Mouse (Mus musculus) stomach, embryonic 16.5 days (tissue): ENCODE data around the gene Paox. TPM values are rescaled to one million over a fixed set of nuclear protein-coding genes. Genes with fewer than 3 reads are reported as not detected.

Experiments
- ATAC-seq: fragments of 200-750 bp; cut with Nextera tagmentation; 2 replicates; pipeline ENCODE4 v1.8.0; 2017; ENCODE audit warnings: moderate number of reproducible peaks, moderate TSS enrichment; ENCODE audit not compliant: insufficient read depth, low FRiP score
- H3K27ac ChIP-seq: fragments of 300-500 bp; sonication (generic); 2 replicates; pipeline ENCODE4 v1.5.1; 2014; ENCODE audit warnings: low read length
- H3K27me3 ChIP-seq: fragments of 300-500 bp; sonication (generic); 2 replicates; pipeline ENCODE4 v1.6.1; 2014; ENCODE audit warnings: low read length, control low read depth, mixed read lengths; ENCODE audit not compliant: control insufficient read depth, insufficient read depth
- H3K36me3 ChIP-seq: fragments of 300-500 bp; sonication (generic); 2 replicates; pipeline ENCODE4 v1.6.1; 2014; ENCODE audit warnings: low read length; ENCODE audit not compliant: control insufficient read depth, insufficient read depth
- H3K4me1 ChIP-seq: fragments of 300-500 bp; sonication (generic); 2 replicates; pipeline ENCODE4 v1.6.1; 2014; ENCODE audit warnings: low read length, control low read depth, mixed read lengths; ENCODE audit not compliant: control insufficient read depth, insufficient read depth
- H3K4me2 ChIP-seq: fragments of 300-500 bp; sonication (generic); 2 replicates; pipeline ENCODE4 v1.6.1; 2014; ENCODE audit warnings: low read depth, low read length, mixed read lengths
- H3K4me3 ChIP-seq: fragments of 300-500 bp; sonication (generic); replicated peaks from 2 replicates; pipeline ENCODE4 v1.5.1; 2014; ENCODE audit warnings: mild to moderate bottlenecking, low read length
- H3K9ac ChIP-seq: fragments of 300-500 bp; sonication (generic); 2 replicates; pipeline ENCODE4 v1.6.1; 2014; ENCODE audit warnings: low read length
- H3K9me3 ChIP-seq: fragments of 300-500 bp; sonication (generic); replicated peaks from 2 replicates; pipeline ENCODE4 v1.6.1; 2016; ENCODE audit warnings: low read length, control low read depth; ENCODE audit not compliant: control insufficient read depth
- WGBS: fragments of 180-500 bp; shearing (Covaris S2); extraction: QIAGEN DNeasy Blood & Tissue Kit; methylation state at CpG from one replicate; pipeline ENCODE4 v1.1.7; 2014; 5-methylcytosine and 5-hydroxymethylcytosine counted together
- polyA plus RNA-seq: library from polyadenylated mRNA; unstranded; fragments of >200 nt; fragmentation: Nextera tagmentation; extraction: Ambion mirVana; gene quantifications from 2 replicates; pipeline ENCODE4 v1.2.1, GENCODE M21; 2015

Gene Paox
- polyA plus RNA-seq, 1 experiment from 2014 or later = 31.4 TPM

- H3K27ac ChIP-seq = no peak overlapping the region
- H3K4me1 ChIP-seq = 0 out of 2 replicates have a peak, but pooled peaks cover 5% of the 10 kb centered on the region
- H3K27me3 ChIP-seq = peaks cover 24% of the 10 kb centered on the region
- H3K4me2 ChIP-seq = peak overlapping the region; percentile 47
- H3K4me3 ChIP-seq = peak overlapping the region; percentile 21; the same call in 1 of the 2 replicates
- H3K9me3 ChIP-seq = no peaks in the 10 kb centered on the region
- ATAC-seq = 0 out of 2 replicates have a peak, but pooled peaks have one; percentile 15
- 3% methylated on average over 28 of the region's 28 CpGs for WGBS
- H3K9ac ChIP-seq = peak overlapping the region; percentile 53; the same call in 1 of the 2 replicates
- H3K36me3 ChIP-seq = no peaks in the 10 kb centered on the region
Observed at GRCm38 (mm10) chr7:140153383-140153782, 37.8 kb downstream of the Paox start.

- peak overlapping the region; percentile 47 for H3K4me2 ChIP-seq
- no peak overlapping the region for H3K4me3 ChIP-seq
- H3K36me3 ChIP-seq = no peaks in the 10 kb centered on the region
- H3K4me1 ChIP-seq = 0 out of 2 replicates have a peak, but pooled peaks cover 5% of the 10 kb centered on the region
- no peaks in the 10 kb centered on the region for H3K9me3 ChIP-seq
- no peak overlapping the region for H3K27ac ChIP-seq
- WGBS = 15% methylated on average over 4 of the region's 4 CpGs
- H3K9ac ChIP-seq = no peak overlapping the region; the same call in 1 of the 2 replicates
- ATAC-seq = no peak
- H3K27me3 ChIP-seq = peaks cover 24% of the 10 kb centered on the region
Observed at GRCm38 (mm10) chr7:140153829-140154217, 38.2 kb downstream of the Paox start.

GRCm38 (mm10) chr7:140154218-140154927, 38.8 kb downstream of the Paox start, which contains the start of gene Sprn:
Sprn (minus strand) TSS chr7:140154877.
- H3K27ac ChIP-seq = no peak within 1 kb of the TSS
- peaks cover 24% of the 10 kb centered on the region for H3K27me3 ChIP-seq
- H3K36me3 ChIP-seq = no peaks in the 10 kb centered on the region
- 3% methylated on average over 28 of the region's 28 CpGs for WGBS
- peak within 1 kb of the TSS; percentile 47 for H3K4me2 ChIP-seq
- peak; percentile 26; the same call in 1 of the 2 replicates for ATAC-seq
- H3K9me3 ChIP-seq = no peaks in the 10 kb centered on the region
- H3K4me3 ChIP-seq = peak within 1 kb of the TSS; percentile 34
- 0 out of 2 replicates have a peak, but pooled peaks cover 5% of the 10 kb centered on the region for H3K4me1 ChIP-seq
- H3K9ac ChIP-seq = peak within 1 kb of the TSS; percentile 55

- Histone ChIP-seq H3K9me3 (no peaks in the 10 kb centered on the region), H3K27me3 (no peaks in the 10 kb centered on the region), H3K4me1 (no peaks in the 10 kb centered on the region), H3K4me2 (no peak overlapping the region), H3K4me3 (no peak overlapping the region), H3K27ac (no peak overlapping the region), H3K36me3 (no peaks in the 10 kb centered on the region), H3K9ac (no peak overlapping the region)
- ATAC-seq = no peak
- 83% methylated on average over 3 of the region's 3 CpGs for WGBS
Observed at GRCm38 (mm10) chr7:140160363-140160762, 44.8 kb downstream of the Paox start.

- WGBS = 77% methylated on average over 7 of the region's 7 CpGs
- no peak within 1 kb of the TSS for H3K9ac ChIP-seq
- H3K4me3 ChIP-seq = no peak within 1 kb of the TSS
- H3K36me3 ChIP-seq = no peaks in the 10 kb centered on the region
- no peak for ATAC-seq
- no peak within 1 kb of the TSS for H3K27ac ChIP-seq
- no peaks in the 10 kb centered on the region for H3K27me3 ChIP-seq
- no peaks in the 10 kb centered on the region; the same call in 1 of the 2 replicates for H3K9me3 ChIP-seq
- H3K4me1 ChIP-seq = no peaks in the 10 kb centered on the region
- H3K4me2 ChIP-seq = no peak within 1 kb of the TSS
Observed at GRCm38 (mm10) chr7:140164664-140165063, 49.1 kb downstream of the Paox start, which contains the start of gene Olfr522. Olfr522 (minus strand) TSS chr7:140164764.

GRCm38 (mm10) chr7:140167950-140168349, 52.4 kb downstream of the Paox start:
- no peaks in the 10 kb centered on the region for H3K27me3 ChIP-seq
- no peak overlapping the region for H3K9ac ChIP-seq
- H3K4me2 ChIP-seq = no peak overlapping the region
- no peaks in the 10 kb centered on the region for H3K4me1 ChIP-seq
- WGBS = 55% methylated on average over 1 of the region's 1 CpGs
- no peaks in the 10 kb centered on the region for H3K36me3 ChIP-seq
- H3K4me3 ChIP-seq = no peak overlapping the region
- no peak for ATAC-seq
- H3K9me3 ChIP-seq = no peaks in the 10 kb centered on the region; the same call in 1 of the 2 replicates
- no peak overlapping the region for H3K27ac ChIP-seq

- H3K27ac ChIP-seq = no peak overlapping the region
- no peaks in the 10 kb centered on the region for H3K4me1 ChIP-seq
- H3K9me3 ChIP-seq = no peaks in the 10 kb centered on the region; the same call in 1 of the 2 replicates
- no peak overlapping the region for H3K4me3 ChIP-seq
- no peaks in the 10 kb centered on the region for H3K27me3 ChIP-seq
- no peak overlapping the region for H3K9ac ChIP-seq
- no peak for ATAC-seq
- no peak overlapping the region for H3K4me2 ChIP-seq
- 53% methylated on average over 4 of the region's 4 CpGs for WGBS
- H3K36me3 ChIP-seq = no peaks in the 10 kb centered on the region
Observed at GRCm38 (mm10) chr7:140169386-140169785, 53.8 kb downstream of the Paox start.

- no peak for ATAC-seq
Observed at GRCm38 (mm10) chr7:140170863-140171262, 55.3 kb downstream of the Paox start.

GRCm38 (mm10) chr7:140172936-140173335, 57.3 kb downstream of the Paox start, which contains the start of gene Olfr523:
Olfr523 (plus strand) TSS chr7:140173217.
- Histone ChIP-seq H3K4me2 (no peak within 1 kb of the TSS), H3K36me3 (no peaks in the 10 kb centered on the region), H3K4me3 (no peak within 1 kb of the TSS), H3K27me3 (no peaks in the 10 kb centered on the region), H3K4me1 (no peaks in the 10 kb centered on the region), H3K9ac (no peak within 1 kb of the TSS), H3K9me3 (no peaks in the 10 kb centered on the region), H3K27ac (no peak within 1 kb of the TSS)
- ATAC-seq = no peak
- 35% methylated on average over 1 of the region's 1 CpGs for WGBS

More at GRCm38 (mm10) chr7:140170863-140171262, 55.3 kb downstream of the Paox start:
- no peak overlapping the region for H3K27ac ChIP-seq
- no peaks in the 10 kb centered on the region for H3K27me3 ChIP-seq
- WGBS = 93% methylated on average over 3 of the region's 3 CpGs
- H3K4me3 ChIP-seq = no peak overlapping the region
- no peak overlapping the region for H3K9ac ChIP-seq
- H3K4me1 ChIP-seq = no peaks in the 10 kb centered on the region
- no peaks in the 10 kb centered on the region; the same call in 1 of the 2 replicates for H3K9me3 ChIP-seq
- no peaks in the 10 kb centered on the region for H3K36me3 ChIP-seq
- H3K4me2 ChIP-seq = no peak overlapping the region
